Mouse (Mus musculus) midbrain, embryonic 11.5 days (tissue): Measurements from ENCODE around the gene Exd1. TPM values are rescaled to one million over a fixed set of nuclear protein-coding genes. Genes with fewer than 3 reads are reported as not detected.
A peak's percentile ranks its signal among the peaks of the same experiment; 100 is the strongest.

Source experiments
- ATAC-seq: fragments of 200-750 bp; cut with Nextera tagmentation; 2 replicates; pipeline ENCODE4 v1.8.0; 2017; ENCODE audit warnings: moderate TSS enrichment, moderate library complexity; ENCODE audit not compliant: low FRiP score
- DNase-seq: peaks from one replicate; pipeline ENCODE4 v3.0.0; 2015; ENCODE audit warnings: low spot score; ENCODE audit errors: missing footprints
- H3K27ac ChIP-seq: fragments of 300-500 bp; sonication (generic); 2 replicates; pipeline ENCODE4 v1.5.1; 2014; ENCODE audit warnings: low read depth, low read length
- H3K27me3 ChIP-seq: fragments of 300-500 bp; sonication (generic); 2 replicates; pipeline ENCODE4 v1.6.1; 2014; ENCODE audit warnings: mild to moderate bottlenecking, low read length, moderate library complexity, mixed read lengths; ENCODE audit not compliant: control insufficient read depth, insufficient read depth
- H3K36me3 ChIP-seq: fragments of 300-500 bp; sonication (generic); 2 replicates; pipeline ENCODE4 v1.6.1; 2014; ENCODE audit warnings: mild to moderate bottlenecking, low read length, moderate library complexity, mixed read lengths; ENCODE audit not compliant: control insufficient read depth, insufficient read depth
- H3K4me1 ChIP-seq: fragments of 300-500 bp; sonication (generic); 2 replicates; pipeline ENCODE4 v1.6.1; 2014; ENCODE audit warnings: low read length; ENCODE audit not compliant: control insufficient read depth, insufficient read depth
- H3K4me2 ChIP-seq: fragments of 300-500 bp; sonication (generic); 2 replicates; pipeline ENCODE4 v1.6.1; 2014; ENCODE audit warnings: mild to moderate bottlenecking, moderate library complexity
- H3K4me3 ChIP-seq: fragments of 300-500 bp; sonication (generic); 2 replicates; pipeline ENCODE4 v1.5.1; 2014; ENCODE audit warnings: low read depth, low read length
- H3K9ac ChIP-seq: fragments of 300-500 bp; sonication (generic); 2 replicates; pipeline ENCODE4 v1.6.1; 2014; ENCODE audit warnings: low read length
- H3K9me3 ChIP-seq: fragments of 300-500 bp; sonication (generic); 2 replicates; pipeline ENCODE4 v1.6.1; 2016; ENCODE audit warnings: low read length; ENCODE audit not compliant: control insufficient read depth
- whole genome bisulfite sequencing: fragments of 180-500 bp; shearing (Covaris S2); extraction: QIAGEN DNeasy Blood & Tissue Kit; methylation state at CpG from one replicate; pipeline ENCODE4 v1.1.7; 2014; 5-methylcytosine and 5-hydroxymethylcytosine counted together
- polyA plus RNA-seq: library from polyadenylated mRNA; unstranded; fragments of >200 nt; fragmentation: Nextera tagmentation; extraction: Ambion mirVana; gene quantifications from 2 replicates; pipeline ENCODE4 v1.2.1, GENCODE M21; 2014

The Exd1 gene
- polyA plus RNA-seq, 1 experiment from 2014 or later, result 0.20 TPM

DNA sequence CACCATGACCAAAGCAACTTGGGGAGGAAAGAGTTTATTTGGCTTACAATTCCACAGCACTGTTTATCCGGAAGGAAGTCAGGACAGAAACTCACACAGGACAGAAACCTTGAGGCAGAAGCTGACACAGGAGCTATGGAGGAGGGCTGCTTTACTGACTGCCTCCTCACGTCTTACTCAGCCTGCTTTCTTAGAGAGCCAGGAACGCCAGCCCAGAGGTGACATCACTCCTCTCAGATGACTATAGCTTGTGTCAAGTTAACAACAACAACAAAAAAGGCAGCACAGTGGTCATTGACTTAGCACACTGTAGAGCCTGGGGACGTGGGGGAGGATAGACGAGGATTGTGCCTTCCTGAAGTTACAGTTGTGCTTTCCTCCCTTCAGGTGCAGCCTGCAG lies 55.5 kb downstream of the Exd1 start:
- no peak overlapping the region for H3K27ac ChIP-seq
- no peak for ATAC-seq
- H3K4me3 ChIP-seq, result no peak overlapping the region
- no peaks in the 10 kb centered on the region for H3K4me1 ChIP-seq
- no peaks in the 10 kb centered on the region for H3K27me3 ChIP-seq
- no peak overlapping the region for H3K9ac ChIP-seq
- H3K9me3 ChIP-seq, result no peaks in the 10 kb centered on the region
- peak; percentile 39 for DNase-seq
- H3K4me2 ChIP-seq, result no peak overlapping the region
- WGBS, result 67% methylated on average over 5 of the region's 5 CpGs
- H3K36me3 ChIP-seq, result no peaks in the 10 kb centered on the region

DNA sequence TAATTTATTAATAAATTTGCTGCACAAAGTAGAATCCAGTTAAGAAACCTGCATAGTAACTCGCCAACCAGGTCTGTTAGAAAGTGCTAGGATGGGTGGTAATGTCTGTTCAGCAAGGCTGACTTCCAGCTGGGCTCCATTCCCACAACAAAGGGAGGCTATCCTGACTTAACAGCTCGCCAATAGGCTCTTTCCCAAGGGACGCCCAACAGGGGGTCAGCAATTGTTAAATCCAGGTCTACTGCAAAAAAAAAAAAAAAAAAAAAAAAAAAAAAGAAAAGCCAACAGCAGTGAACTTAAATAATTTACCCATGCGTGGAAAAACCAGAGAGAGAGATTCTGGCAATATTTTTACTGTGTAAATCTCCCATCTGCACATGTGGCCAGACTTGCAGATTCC lies 60.9 kb downstream of the Exd1 start:
- H3K4me1 ChIP-seq, result no peaks in the 10 kb centered on the region
- no peaks in the 10 kb centered on the region for H3K27me3 ChIP-seq
- H3K4me2 ChIP-seq, result no peak overlapping the region
- H3K4me3 ChIP-seq, result no peak overlapping the region
- no peak for ATAC-seq
- H3K9ac ChIP-seq, result no peak overlapping the region
- DNase-seq, result no peak
- H3K9me3 ChIP-seq, result no peaks in the 10 kb centered on the region
- H3K36me3 ChIP-seq, result no peaks in the 10 kb centered on the region
- WGBS, result 12% methylated on average over 4 of the region's 4 CpGs
- H3K27ac ChIP-seq, result no peak overlapping the region

DNA sequence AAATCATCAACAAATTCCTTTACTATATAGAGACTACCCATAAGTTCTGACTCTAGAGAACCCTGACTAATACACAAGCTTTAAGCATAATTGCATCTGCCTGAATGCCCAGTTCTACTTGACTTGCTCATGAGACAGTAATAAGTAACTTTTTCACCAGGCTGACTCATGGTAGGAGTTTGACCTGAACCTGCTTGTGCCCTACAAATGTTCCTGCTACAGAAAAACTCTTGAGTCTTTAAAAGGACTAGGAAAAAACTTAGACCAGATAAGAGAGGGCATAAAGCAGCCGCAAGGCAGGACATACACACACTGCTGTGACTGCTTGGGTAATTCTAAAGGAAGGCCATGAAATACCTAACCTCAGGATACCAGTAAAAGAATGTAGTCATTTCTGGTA lies 65.1 kb downstream of the Exd1 start:
- Histone ChIP-seq H3K4me1 (peaks cover 3% of the 10 kb centered on the region; the same call in 1 of the 2 replicates), H3K27ac (no peak overlapping the region), H3K4me2 (no peak overlapping the region), H3K36me3 (no peaks in the 10 kb centered on the region), H3K9ac (no peak overlapping the region), H3K4me3 (no peak overlapping the region), H3K27me3 (no peaks in the 10 kb centered on the region), H3K9me3 (no peaks in the 10 kb centered on the region)
- DNase-seq, result no peak
- no peak for ATAC-seq
- WGBS, result 88% methylated on average over 1 of the region's 1 CpGs

- Histone ChIP-seq H3K36me3 (no peaks in the 10 kb centered on the region), H3K27ac (peak overlapping the region; percentile 93), H3K4me3 (peak overlapping the region; percentile 95), H3K9ac (peak overlapping the region; percentile 99), H3K9me3 (no peaks in the 10 kb centered on the region), H3K4me1 (peaks cover 8% of the 10 kb centered on the region; the same call in 1 of the 2 replicates), H3K4me2 (peak overlapping the region; percentile 60), H3K27me3 (no peaks in the 10 kb centered on the region)
- peak; percentile 80 for DNase-seq
- ATAC-seq, result no peak
- WGBS, result 15% methylated on average over 9 of the region's 9 CpGs
Measured at GRCm38 (mm10) chr2:119478397-119478749, 69.1 kb downstream of the Exd1 start.

- WGBS, result under 1% methylated on average over 65 of the region's 72 CpGs
- peak; percentile 95 for ATAC-seq
- no peaks in the 10 kb centered on the region; the same call in 1 of the 2 replicates for H3K36me3 ChIP-seq
- H3K4me1 ChIP-seq, result peaks cover 8% of the 10 kb centered on the region; the same call in 1 of the 2 replicates
- H3K9ac ChIP-seq, result peak within 1 kb of the TSS; percentile 99
- H3K9me3 ChIP-seq, result no peaks in the 10 kb centered on the region
- peak within 1 kb of the TSS; percentile 93 for H3K27ac ChIP-seq
- peak within 1 kb of the TSS; percentile 64 for H3K4me2 ChIP-seq
- no peaks in the 10 kb centered on the region for H3K27me3 ChIP-seq
- peak; percentile 99 for DNase-seq
- H3K4me3 ChIP-seq, result peak within 1 kb of the TSS; percentile 95
Measured at GRCm38 (mm10) chr2:119477571-119478396, 69.6 kb downstream of the Exd1 start, which contains the start of gene Ino80. Gene Ino80 (minus strand): TSS chr2:119477687.

- H3K9me3 ChIP-seq, result no peaks in the 10 kb centered on the region
- H3K4me3 ChIP-seq, result peak overlapping the region; percentile 95
- peak overlapping the region; percentile 99 for H3K9ac ChIP-seq
- under 1% methylated on average over 42 of the region's 44 CpGs for WGBS
- ATAC-seq, result peak; percentile 84
- H3K27ac ChIP-seq, result peak overlapping the region; percentile 93
- peaks cover 8% of the 10 kb centered on the region; the same call in 1 of the 2 replicates for H3K4me1 ChIP-seq
- peak; percentile 97 for DNase-seq
- H3K4me2 ChIP-seq, result peak overlapping the region; percentile 64
- no peaks in the 10 kb centered on the region; the same call in 1 of the 2 replicates for H3K36me3 ChIP-seq
- H3K27me3 ChIP-seq, result no peaks in the 10 kb centered on the region
Measured at GRCm38 (mm10) chr2:119476621-119477391, 70.6 kb downstream of the Exd1 start.

GRCm38 (mm10) chr2:119476166-119476565 lies 71.3 kb downstream of the Exd1 start:
- no peaks in the 10 kb centered on the region for H3K27me3 ChIP-seq
- no peak overlapping the region for H3K27ac ChIP-seq
- DNase-seq (peak; percentile 14), ATAC-seq (no peak)
- WGBS, result 33% methylated on average over 7 of the region's 7 CpGs
- peaks cover 8% of the 10 kb centered on the region; the same call in 1 of the 2 replicates for H3K4me1 ChIP-seq
- H3K4me2 ChIP-seq, result peak overlapping the region; percentile 64
- H3K9ac ChIP-seq, result peak overlapping the region; percentile 99; the same call in 1 of the 2 replicates
- no peaks in the 10 kb centered on the region for H3K9me3 ChIP-seq
- H3K4me3 ChIP-seq, result peak overlapping the region; percentile 95
- H3K36me3 ChIP-seq, result no peaks in the 10 kb centered on the region; the same call in 1 of the 2 replicates
